16 mouse cellular contexts compared by ENCODE assay signal in genomic region chr4:65146936-65147335, GRCm38 (mm10).
"Had no signal": no experiment of that assay in that cellular context is flagged by ENCODE, and none has a peak within 500 bp of the region (broad histone marks: within the 10 kb centered on the region; RNA-seq: fewer than 3 reads in every experiment).

No protein-coding gene starts in this region.

- H3K4me3 ChIP-seq: layer of hippocampus, adult 2 months; limb, embryonic 12.5 days; liver, embryonic 12.5 days; liver, embryonic 15.5 days; midbrain, embryonic 12.5 days; midbrain, embryonic 15.5 days; neural tube, embryonic 12.5 days; neural tube, embryonic 15.5 days; stomach, embryonic 15.5 days had no signal

- DNase-seq: kidney, adult 9 months; layer of hippocampus, adult 9-11 months; liver; lung, adult 18-20 months; lung, postnatal 4 days; thymus, postnatal 25 days had no signal

- H3K27me3 ChIP-seq: limb, embryonic 12.5 days; liver, embryonic 12.5 days; liver, embryonic 15.5 days; midbrain, embryonic 12.5 days; midbrain, embryonic 15.5 days; neural tube, embryonic 12.5 days; neural tube, embryonic 15.5 days; stomach, embryonic 15.5 days had no signal

- H3K36me3 ChIP-seq: limb, embryonic 12.5 days; liver, embryonic 12.5 days; liver, embryonic 15.5 days; midbrain, embryonic 12.5 days; midbrain, embryonic 15.5 days; neural tube, embryonic 12.5 days; neural tube, embryonic 15.5 days; stomach, embryonic 15.5 days had no signal

- H3K9me3 ChIP-seq: limb, embryonic 12.5 days; liver, embryonic 12.5 days; liver, embryonic 15.5 days; midbrain, embryonic 12.5 days; midbrain, embryonic 15.5 days; neural tube, embryonic 12.5 days; neural tube, embryonic 15.5 days; stomach, embryonic 15.5 days had no signal

- H3K27ac ChIP-seq: layer of hippocampus, adult 2 months; limb, embryonic 12.5 days; liver, embryonic 12.5 days; liver, embryonic 15.5 days; midbrain, embryonic 12.5 days; midbrain, embryonic 15.5 days; neural tube, embryonic 12.5 days; neural tube, embryonic 15.5 days; stomach, embryonic 15.5 days had no signal

- H3K4me2 ChIP-seq: limb, embryonic 12.5 days; liver, embryonic 12.5 days; liver, embryonic 15.5 days; midbrain, embryonic 12.5 days; midbrain, embryonic 15.5 days; neural tube, embryonic 12.5 days; neural tube, embryonic 15.5 days; stomach, embryonic 15.5 days had no signal

- ATAC-seq: intestine, postnatal 0 days; liver, embryonic 12.5 days; midbrain, embryonic 15.5 days had no signal

- H3K4me1 ChIP-seq: limb, embryonic 12.5 days; liver, embryonic 12.5 days; liver, embryonic 15.5 days; midbrain, embryonic 12.5 days; midbrain, embryonic 15.5 days; neural tube, embryonic 12.5 days; neural tube, embryonic 15.5 days; stomach, embryonic 15.5 days had no signal

- H3K9ac ChIP-seq: limb, embryonic 12.5 days; liver, embryonic 12.5 days; liver, embryonic 15.5 days; midbrain, embryonic 12.5 days; midbrain, embryonic 15.5 days; neural tube, embryonic 12.5 days; neural tube, embryonic 15.5 days; stomach, embryonic 15.5 days had no signal
